Mouse (Mus musculus) brown adipose tissue, adult 24 weeks (tissue): Measurements from ENCODE around the gene Rbm25. TPM values are rescaled to one million over a fixed set of nuclear protein-coding genes. Genes with fewer than 3 reads are reported as not detected.

Source experiments
- polyA plus RNA-seq: library from polyadenylated mRNA; stranded (reverse); fragments of >200 nt; gene quantifications from 2 replicates; pipeline ENCODE4 v1.2.4, GENCODE M21; 2012; ENCODE audit not compliant: missing spikeins, insufficient read depth, insufficient read length

The Rbm25 gene
- polyA plus RNA-seq, 1 experiment, result 27.9 TPM

Other genes with a start within 250 kb of the Rbm25 start
- 5.8 and 10.9 TPM in 2 replicates for gene Dpf3, start 143.5 kb upstream of the Rbm25 start, polyA plus RNA-seq
- gene Dcaf4, start 110.8 kb upstream of the Rbm25 start, polyA plus RNA-seq, result 17.8 and 19.6 TPM in 2 replicates
- gene Zfyve1, start 34.0 kb upstream of the Rbm25 start, polyA plus RNA-seq, result 10.3 and 12.3 TPM in 2 replicates
- gene Psen1, start 56.9 kb downstream of the Rbm25 start, polyA plus RNA-seq, result 18.9 and 19.6 TPM in 2 replicates
- gene Papln, start 132.4 kb downstream of the Rbm25 start, polyA plus RNA-seq, result 0.59 TPM in 1 of 2 replicates, not detected in the other